In the genomic region with DNA sequence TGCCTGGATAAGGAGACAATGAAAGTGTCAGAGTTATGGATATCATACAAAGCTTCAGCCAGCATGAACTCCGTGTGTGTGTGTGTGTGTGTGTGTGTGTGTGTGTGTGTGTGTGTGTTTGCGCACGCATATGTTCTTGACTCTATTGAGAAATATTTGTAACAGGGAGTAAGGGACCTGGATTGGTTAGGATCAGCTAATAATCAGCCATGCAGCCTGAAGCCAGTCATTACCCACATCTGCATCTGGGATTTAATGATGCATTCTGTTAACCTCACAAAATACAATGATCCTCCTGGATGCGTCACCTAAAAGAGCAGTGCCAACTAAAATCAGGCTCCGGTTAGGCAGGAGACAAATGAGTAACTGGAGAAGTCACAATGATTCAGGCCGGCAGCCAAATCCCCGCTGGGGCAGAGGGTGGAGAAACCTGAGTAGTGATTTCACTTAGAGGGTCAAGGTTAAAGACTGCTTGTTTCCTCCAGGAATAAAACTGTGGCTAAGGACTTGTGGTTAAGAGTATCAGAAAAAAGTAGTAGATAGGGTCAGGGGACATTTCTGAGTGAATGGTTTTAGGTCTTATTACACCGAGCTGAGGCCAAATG, we compare ENCODE assay signal across 11 mouse cellular contexts.
DNase-seq lines count a peak whose midpoint lies in the region; ATAC-seq and TF ChIP-seq lines count a peak whose summit lies in the region.
"Had no signal": no experiment of that assay in that cellular context is flagged by ENCODE, and none has a peak within 500 bp of the region (broad histone marks: within the 10 kb centered on the region; RNA-seq: fewer than 3 reads in every experiment).

No protein-coding gene starts in this region.

- WGBS in heart, postnatal 0 days = 56% methylated on average over 8 of the region's 8 CpGs
- WGBS in kidney, postnatal 0 days = 20% methylated on average over 8 of the region's 8 CpGs

- H3K27me3 ChIP-seq in heart, postnatal 0 days (ENCODE audit: control insufficient read depth, insufficient read depth, low read length) = no peaks in the 10 kb centered on the region
- no peaks in the 10 kb centered on the region for H3K27me3 ChIP-seq in kidney, postnatal 0 days (ENCODE audit: insufficient read depth, low read length)
- H3K27me3 ChIP-seq: liver, embryonic 15.5 days had no signal

- DNase-seq in cerebellum, postnatal 25 days = peak; percentile 66 to 79
- peak; percentile 74 for DNase-seq in adrenal gland, postnatal 10 days
- peak; percentile 26 for DNase-seq in heart, postnatal 0 days (ENCODE audit: low spot score)
- DNase-seq in kidney, postnatal 0 days (ENCODE audit: low spot score) = peak; percentile 82
- DNase-seq in thymus, postnatal 0 days (ENCODE audit: low spot score) = no peak
- no peak for DNase-seq in retina, postnatal 1 day
- DNase-seq in right cerebral cortex, postnatal 14 days = no peak
- DNase-seq: B cell, adult 2 months had no signal

- H3K4me3 ChIP-seq in heart, postnatal 0 days (ENCODE audit: low read depth, low read length) = no peak overlapping the region
- H3K4me3 ChIP-seq in kidney, postnatal 0 days (replicated peaks; ENCODE audit: low read depth, low read length) = no peak overlapping the region
- H3K4me3 ChIP-seq: erythroblast, embryonic 14.5 days; liver, embryonic 15.5 days had no signal

- H3K9me3 ChIP-seq in heart, postnatal 0 days (replicated peaks; ENCODE audit: control insufficient read depth, low read length) = no peaks in the 10 kb centered on the region
- H3K9me3 ChIP-seq in kidney, postnatal 0 days (replicated peaks; ENCODE audit: low read length) = no peaks in the 10 kb centered on the region
- H3K9me3 ChIP-seq: liver, embryonic 15.5 days had no signal

- H3K4me1 ChIP-seq in heart, postnatal 0 days (ENCODE audit: control insufficient read depth, insufficient read depth) = no peaks in the 10 kb centered on the region
- H3K4me1 ChIP-seq in kidney, postnatal 0 days (replicated peaks; ENCODE audit: insufficient read depth, low read length) = no peaks in the 10 kb centered on the region
- H3K4me1 ChIP-seq: liver, embryonic 15.5 days had no signal

- no peak for ATAC-seq in cerebellum, adult (ENCODE audit: insufficient number of reproducible peaks, low FRiP score, low TSS enrichment)
- no peak for ATAC-seq in heart, postnatal 0 days (ENCODE audit: insufficient read depth, low read depth)
- ATAC-seq in kidney, postnatal 0 days (replicated peaks; ENCODE audit: low FRiP score, low read depth) = peak; percentile 76

- H3K36me3 ChIP-seq in heart, postnatal 0 days (replicated peaks; ENCODE audit: control insufficient read depth, insufficient read depth, low read length) = no peaks in the 10 kb centered on the region
- no peaks in the 10 kb centered on the region for H3K36me3 ChIP-seq in kidney, postnatal 0 days (ENCODE audit: insufficient read depth, low read length)
- H3K36me3 ChIP-seq: liver, embryonic 15.5 days had no signal

- H3K9ac ChIP-seq in heart, postnatal 0 days (replicated peaks; ENCODE audit: low read depth, low read length) = no peak overlapping the region
- H3K9ac ChIP-seq in kidney, postnatal 0 days (ENCODE audit: low read depth, low read length) = no peak overlapping the region
- H3K9ac ChIP-seq: liver, embryonic 15.5 days had no signal

- no peak for TF ChIP-seq EP300 in heart, postnatal 0 days (IDR thresholded peaks at IDR 0.05; ENCODE audit: low read depth)

- no peak for TF ChIP-seq CTCF in heart, postnatal 0 days (IDR thresholded peaks at IDR 0.05; ENCODE audit: low read depth)
- no peak for TF ChIP-seq CTCF in kidney, postnatal 0 days (IDR thresholded peaks at IDR 0.05; ENCODE audit: low read depth)

- no peak overlapping the region for H3K27ac ChIP-seq in heart, postnatal 0 days (ENCODE audit: low read depth)
- no peak overlapping the region for H3K27ac ChIP-seq in kidney, postnatal 0 days
- H3K27ac ChIP-seq: liver, embryonic 15.5 days had no signal

- H3K4me2 ChIP-seq in heart, postnatal 0 days (ENCODE audit: low read depth, low read length) = no peak overlapping the region
- H3K4me2 ChIP-seq in kidney, postnatal 0 days (ENCODE audit: low read length) = no peak overlapping the region
- H3K4me2 ChIP-seq: liver, embryonic 15.5 days had no signal

Comparison
In these comparisons a context has a peak if more than half of its experiments do, and no peak if none do; other contexts are left out.
1. DNase-seq: peak in cerebellum, postnatal 25 days (2 of 2), adrenal gland, postnatal 10 days (single experiment), heart, postnatal 0 days (single experiment) and kidney, postnatal 0 days (single experiment); none in thymus, postnatal 0 days (single experiment), retina, postnatal 1 day (single experiment) and right cerebral cortex, postnatal 14 days (single experiment).